Mouse (Mus musculus) small intestine, adult 2 months (tissue): Measurements from ENCODE around the gene Tmem211.

Experiments
- CTCF ChIP-seq: fragments of 200-500 bp; IDR thresholded peaks from 2 replicates; pipeline ENCODE4 v1.5.1; 2012; ENCODE audit warnings: low read depth, mild to moderate bottlenecking, control low read depth, inconsistent platforms, low read length, moderate library complexity, mixed read lengths; ENCODE audit not compliant: insufficient replicate concordance, insufficient read length; ENCODE audit errors: extremely low read depth
- POLR2A ChIP-seq: fragments of 200-500 bp; IDR thresholded peaks from 2 replicates; pipeline ENCODE4 v1.6.1; 2012; ENCODE audit warnings: low read depth, mild to moderate bottlenecking, control low read depth, inconsistent platforms, low read length, moderate library complexity

DNA sequence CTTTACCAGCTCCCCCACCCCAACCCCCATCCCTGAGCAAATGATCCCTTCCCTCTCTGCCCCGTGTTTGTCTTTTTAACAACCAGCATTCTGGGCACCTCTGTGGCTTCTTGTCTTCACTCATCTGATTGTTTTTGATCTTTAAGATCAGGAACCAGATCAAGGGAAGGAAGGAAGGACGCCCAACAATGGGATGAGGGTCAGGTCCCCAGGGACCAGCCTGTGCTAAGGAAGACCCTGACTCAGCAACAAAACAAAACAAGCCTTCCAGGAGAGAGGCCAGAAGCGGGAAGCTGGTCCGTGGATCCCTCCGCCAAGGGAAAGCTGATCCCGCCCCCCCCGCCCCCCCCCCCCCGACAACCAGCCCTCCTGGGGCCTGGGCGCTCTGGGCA, 47.3 kb upstream of the Tmem211 start:
- TF ChIP-seq POLR2A (no peak), CTCF (no peak)
